Mouse (Mus musculus) left cerebral cortex, postnatal 4 days (tissue): ENCODE measurements around the gene Dennd1a. TPM values are rescaled to one million over a fixed set of nuclear protein-coding genes. Genes with fewer than 3 reads are reported as not detected.
A peak's percentile ranks its signal among the peaks of the same experiment; 100 is the strongest.

ENCODE experiments used
- DNase-seq: peaks from one replicate; pipeline ENCODE4 v3.0.0-alpha.2; 2022
- intact Hi-C: fragments of 180-260 bp; cut with DNase I; formaldehyde crosslinking; loops from one replicate; pipeline ENCODE4 v1.15.1; 2025
- total RNA-seq, 2 experiments: library from RNA; stranded (reverse); gene quantifications; 2 replicates each; pipeline ENCODE4 v1.2.3; 2021

Gene Dennd1a
- total RNA-seq, 2 experiments from 2014 or later: 70.7 to 75.7 TPM

DNA sequence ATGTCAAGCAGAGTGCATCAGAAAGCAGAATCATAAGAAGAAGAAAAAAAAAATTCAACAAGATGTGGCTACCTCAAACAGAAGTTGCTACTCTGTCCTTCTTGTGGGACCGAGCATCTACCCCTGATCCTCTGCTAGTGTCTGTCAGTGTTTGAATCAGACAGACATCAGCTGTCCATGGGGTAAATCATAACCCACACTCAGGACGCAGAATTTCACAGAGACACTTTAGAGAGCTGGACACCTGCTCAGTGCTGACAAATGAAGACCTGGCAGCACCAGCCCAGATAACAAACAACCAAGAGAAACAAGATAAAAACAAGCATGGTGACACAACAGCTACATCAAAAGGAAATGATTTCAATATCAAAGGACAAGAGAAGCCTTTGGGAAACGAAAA lies 222.9 kb downstream of the Dennd1a start:
- no peak for DNase-seq
- intact Hi-C loops: no loop called here

DNA sequence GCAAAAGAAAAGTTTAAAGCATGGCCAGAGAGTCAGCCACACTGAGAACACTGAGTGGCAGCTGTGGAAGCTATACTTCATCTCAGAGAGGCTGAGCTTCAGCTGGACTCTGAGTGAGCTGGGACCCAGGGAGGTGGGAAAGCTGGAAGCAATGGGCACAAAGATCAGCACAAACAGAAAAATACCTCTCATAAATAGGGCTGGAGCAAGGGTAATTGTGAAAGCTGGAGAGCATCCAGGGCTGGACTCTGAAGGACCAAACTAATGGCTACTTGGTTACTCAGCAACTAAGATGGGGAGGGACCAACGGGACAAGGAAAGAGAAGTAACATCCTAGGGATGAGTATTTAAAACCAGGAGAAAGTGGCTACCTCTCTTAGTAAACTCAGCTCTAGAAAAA lies 225.0 kb downstream of the Dennd1a start:
- no peak for DNase-seq
- intact Hi-C loops: no loop called here

DNA sequence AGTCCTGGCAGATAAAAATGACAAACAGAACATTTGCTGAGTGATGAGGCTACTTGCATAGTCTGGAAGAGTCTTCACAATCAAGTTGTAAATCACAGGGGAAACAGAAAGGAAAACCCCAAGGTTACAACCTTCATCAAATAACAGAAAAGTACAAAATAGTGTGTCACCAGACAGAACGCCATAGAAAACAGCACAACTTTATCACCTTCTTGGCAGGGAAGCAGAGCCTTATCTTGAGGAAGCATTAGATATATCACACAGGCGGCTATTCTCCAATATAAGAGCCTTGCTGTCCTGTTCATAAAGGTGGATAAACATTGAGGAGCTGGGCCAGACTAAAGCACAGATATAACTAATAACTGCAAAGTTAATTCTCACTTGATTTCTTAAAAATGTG lies 225.7 kb downstream of the Dennd1a start:
- intact Hi-C loops: no loop called here
- DNase-seq: no peak

DNA sequence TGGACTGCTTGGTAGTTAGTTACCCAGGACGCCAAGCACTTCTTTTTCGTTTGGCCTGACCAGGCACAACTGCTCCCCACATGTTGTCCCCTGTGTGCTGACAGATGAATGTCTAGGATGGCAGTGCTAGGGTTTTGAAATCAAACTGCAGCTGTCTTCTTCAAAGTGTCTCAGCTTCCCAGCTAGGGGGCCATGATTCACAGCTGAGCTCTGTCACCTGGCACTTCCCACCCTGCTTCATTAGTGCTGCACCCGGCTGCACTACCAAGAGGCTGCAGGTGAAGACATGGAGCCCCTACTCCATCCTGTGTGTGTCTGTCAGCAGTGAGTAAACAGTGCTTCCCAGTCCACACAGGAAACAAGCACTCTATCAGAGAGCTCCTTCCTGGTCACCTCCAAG lies 234.8 kb downstream of the Dennd1a start:
- intact Hi-C loops: no loop called here
- DNase-seq: no peak

DNA sequence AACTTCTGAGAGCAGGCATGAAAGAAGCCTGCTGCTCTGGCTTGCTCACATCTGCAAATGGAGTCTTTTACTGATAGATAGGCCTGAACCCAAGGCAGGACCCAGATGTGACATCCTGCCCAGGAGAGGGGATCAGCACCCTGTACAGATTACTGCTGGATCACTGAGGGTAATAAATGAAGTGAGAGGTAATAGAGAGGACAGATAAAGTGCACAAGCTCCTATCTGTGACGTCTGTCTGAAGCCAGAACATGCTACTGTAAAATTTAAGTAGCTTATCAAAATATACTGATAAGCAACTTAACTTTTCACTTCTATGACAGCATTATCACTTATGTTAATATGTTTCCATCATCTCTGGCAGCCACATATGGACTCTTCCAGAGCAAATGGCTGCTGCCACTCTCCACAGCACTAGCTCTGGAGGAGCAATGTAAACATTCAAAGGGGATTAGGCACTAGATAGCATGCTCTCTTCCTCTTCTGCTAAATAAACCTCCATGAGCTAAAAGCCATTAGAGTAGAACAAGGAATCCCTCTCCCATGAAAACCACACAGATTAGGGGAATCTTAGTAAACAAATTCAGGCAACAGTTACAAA lies 235.6 kb downstream of the Dennd1a start:
- intact Hi-C loops: no loop called here
- DNase-seq: no peak

DNA sequence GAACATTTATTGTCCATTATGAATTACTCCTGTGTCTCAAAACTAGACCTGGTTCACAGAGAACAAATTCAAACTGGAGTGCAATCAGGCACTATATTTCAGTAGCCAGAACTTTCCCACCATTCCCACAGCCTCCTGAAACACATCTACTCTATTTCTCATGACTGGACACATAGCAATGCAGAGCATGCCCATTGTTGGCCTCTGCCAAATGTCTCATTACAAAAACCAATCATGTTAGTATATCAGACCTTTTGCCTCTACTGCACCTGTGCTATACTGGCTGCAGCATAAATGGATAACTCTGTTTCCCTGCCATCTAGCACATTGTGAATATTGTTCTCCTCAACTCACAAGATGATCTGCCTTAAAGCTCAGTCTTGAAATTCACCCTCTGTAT lies 238.2 kb downstream of the Dennd1a start:
- no peak for DNase-seq
- intact Hi-C loops: no loop called here

DNA sequence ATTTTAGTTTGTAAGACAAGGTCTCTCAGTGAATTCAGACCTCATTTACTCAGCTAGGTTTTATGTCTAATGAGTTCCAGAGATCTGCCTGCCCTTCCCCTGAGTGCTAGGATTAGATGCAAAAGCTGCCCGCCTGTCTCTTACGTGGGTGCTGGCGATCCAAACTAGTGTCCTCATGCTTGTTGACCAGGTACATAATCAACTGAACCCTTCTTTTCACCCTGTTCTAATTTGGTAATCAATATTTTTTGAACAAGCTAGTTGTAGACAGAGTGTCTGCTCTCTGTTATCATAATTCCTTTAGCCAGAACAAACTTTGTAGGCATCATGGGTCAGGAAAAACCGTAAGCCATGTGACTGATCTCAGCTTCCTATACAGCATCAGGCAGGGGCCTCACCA lies 241.9 kb downstream of the Dennd1a start:
- intact Hi-C loops: no loop called here
- no peak for DNase-seq

DNA sequence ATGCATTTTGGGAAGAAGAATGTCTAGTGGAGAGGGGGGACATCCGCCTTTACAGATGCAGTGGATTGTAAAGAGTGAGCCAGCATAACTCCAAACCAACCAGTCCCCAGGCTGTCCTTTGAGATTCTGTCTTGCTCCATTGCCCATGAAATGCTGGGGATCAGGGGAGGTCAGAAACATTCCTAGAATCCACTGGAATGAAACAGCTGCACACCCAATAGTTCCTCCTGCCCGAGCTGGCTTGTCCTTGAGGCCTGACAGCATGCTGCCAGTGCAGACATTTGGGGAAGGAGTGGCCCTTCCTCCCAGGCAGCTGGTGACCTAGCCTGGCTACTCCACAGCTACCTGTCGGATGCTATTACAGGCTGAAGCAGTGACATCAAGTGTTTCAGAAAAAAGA lies 246.3 kb downstream of the Dennd1a start:
- intact Hi-C loops: no loop called here
- peak; percentile 4 for DNase-seq

DNA sequence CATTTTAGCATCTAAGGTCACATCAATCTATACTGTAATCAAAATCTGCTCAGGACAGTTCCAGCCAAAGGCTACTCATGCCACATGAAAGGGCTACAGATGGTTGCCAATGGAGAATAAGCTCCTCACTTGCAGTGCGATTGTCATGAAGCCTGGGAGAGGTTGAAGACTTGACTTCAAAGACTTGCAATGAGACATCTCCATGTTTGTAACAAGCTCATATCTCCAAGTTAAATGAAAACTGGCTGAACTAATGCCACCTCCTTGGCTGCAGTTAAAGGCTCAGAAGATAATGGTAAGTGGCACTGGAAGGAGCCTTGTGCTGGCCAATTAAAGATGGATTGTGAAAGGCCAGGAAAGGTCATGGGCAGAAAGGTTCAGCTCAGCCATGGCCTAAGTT lies 247.6 kb downstream of the Dennd1a start:
- intact Hi-C loops: no loop called here
- DNase-seq: no peak

DNA sequence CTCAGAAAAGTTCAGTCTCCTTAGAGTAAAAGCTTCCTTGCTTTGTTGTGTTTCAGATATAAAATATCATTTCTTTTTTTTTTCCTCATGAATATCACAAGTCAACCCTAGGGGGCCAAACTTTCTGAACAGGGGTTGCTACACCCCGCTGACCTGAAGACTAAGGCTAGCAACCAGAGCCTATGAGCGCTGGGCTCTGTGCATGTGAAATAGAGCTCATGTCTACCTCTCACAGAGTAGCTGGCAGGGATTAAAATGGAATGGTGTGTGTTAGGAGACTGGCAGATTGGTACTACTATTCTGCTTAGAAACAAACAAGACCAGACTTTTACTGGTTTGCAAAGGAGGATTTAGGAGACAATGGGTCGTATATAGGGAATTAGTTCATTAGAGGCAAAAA lies 258.9 kb downstream of the Dennd1a start:
- no peak for DNase-seq
- intact Hi-C loops: no loop called here

DNA sequence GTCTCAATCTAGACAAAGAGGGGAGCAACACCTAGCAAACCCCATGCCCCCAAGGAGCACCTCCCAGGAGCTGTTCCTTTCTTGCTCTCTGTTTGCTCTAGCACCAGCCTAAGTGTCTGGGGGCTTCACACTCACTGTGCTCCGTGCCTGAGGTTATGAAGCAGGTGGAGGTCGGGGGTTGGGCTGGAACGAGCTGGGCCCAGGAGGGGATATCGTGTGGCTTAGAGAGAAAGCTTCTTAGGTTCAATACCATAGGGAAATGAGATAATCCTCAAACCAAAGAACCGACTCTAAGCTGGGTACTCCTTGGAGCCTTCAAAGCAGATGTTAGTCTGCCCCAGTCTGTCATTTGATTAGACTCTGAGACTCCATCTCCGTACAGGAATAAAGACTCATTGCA lies 261.6 kb downstream of the Dennd1a start:
- no peak for DNase-seq
- intact Hi-C loops: no loop called here

DNA sequence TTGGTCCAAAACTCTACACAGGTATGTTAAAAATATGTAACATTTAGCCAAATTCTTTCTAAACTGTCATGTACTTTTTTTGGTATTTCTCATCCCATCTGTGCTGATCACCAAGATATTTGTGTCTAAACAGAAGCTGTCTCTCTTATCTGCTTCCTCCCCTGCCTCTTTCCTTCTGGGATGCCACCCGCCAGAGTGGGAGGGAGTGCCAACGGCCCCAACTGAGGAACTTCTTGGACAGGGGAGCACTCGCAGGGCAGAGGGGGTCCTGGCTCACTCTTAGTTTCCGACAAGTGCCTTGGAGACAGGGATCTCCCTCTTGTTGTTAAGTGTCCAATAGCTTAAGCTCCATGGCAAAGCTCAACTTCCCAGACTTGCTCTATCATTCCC lies 263.5 kb downstream of the Dennd1a start:
- peak; percentile 13 for DNase-seq
- intact Hi-C loops: no loop called here

DNA sequence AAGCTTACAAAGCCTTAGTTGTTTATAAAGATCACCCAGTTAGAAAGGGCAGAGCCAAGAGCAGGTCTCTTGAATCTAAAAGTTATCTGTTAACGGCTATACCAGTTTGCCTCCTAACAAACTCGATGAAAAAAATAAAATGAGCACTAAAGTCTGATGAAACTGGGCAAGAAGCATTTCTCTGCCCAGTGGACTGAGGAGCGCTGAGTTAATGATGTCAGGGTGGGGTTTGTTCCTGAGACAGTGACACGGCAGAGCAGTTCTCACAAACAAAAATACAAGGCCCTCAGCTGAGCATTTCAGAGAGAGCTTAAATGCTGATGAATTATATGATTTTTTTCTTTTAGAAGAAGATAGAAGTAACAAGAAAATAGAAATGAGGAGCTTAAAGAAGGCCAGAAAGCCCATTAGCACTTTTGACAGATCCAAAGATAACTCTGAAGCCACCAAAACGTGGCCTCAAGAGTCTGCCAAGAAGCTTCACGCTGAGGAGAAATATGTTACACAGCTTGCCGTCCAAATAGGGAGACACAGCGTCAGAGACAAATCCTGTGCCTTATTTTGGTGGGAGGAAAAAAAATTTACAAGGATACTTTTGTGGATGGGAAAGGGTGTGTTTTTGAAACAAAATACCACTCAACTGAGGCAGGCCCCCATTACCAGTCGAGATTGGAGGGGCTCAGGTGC lies 264.0 kb downstream of the Dennd1a start:
- intact Hi-C loops: no loop called here

DNA sequence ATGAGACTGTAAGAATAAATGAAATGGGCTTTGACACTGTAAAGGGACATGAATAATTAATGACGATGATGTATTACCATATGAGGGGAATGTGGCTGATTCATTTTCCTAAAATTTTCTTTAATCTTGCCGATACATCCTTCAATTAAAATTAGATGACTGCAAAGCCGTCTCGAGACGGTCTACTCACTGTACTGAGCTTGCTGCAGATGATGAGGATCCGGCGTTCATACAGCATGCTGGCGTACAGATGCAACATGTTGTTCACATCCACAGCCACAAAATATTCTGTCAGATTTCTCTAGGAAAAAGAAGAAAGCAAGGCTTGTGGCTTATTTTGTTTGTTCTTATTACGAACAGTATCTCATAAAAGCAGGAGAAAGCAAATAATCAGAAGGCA lies 266.0 kb downstream of the Dennd1a start:
- intact Hi-C loops: no loop called here
- DNase-seq: no peak

More for the DNA sequence above, 264.0 kb downstream of the Dennd1a start:
- DNase-seq: peak; percentile 16

DNA sequence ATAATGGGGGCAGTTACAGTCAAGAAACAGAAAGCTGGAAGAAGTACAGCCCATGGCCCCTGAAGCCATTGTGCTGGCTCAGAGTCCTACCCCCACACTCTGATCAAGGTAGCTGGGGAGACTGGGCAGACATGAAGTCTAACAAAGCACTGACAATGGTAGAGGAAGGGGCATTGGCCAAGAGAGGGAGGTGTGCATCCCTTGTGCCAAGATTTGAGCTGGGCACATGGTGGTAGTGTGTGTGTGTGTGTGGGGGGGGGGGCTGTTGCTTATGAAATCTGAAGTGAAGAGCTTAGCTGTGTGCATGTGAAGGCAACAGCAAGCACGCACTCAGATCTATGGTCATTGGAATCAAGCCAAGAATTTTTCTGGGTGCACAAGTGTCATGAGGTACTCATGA lies 272.5 kb downstream of the Dennd1a start:
- intact Hi-C loops: no loop called here
- peak; percentile 7 for DNase-seq

DNA sequence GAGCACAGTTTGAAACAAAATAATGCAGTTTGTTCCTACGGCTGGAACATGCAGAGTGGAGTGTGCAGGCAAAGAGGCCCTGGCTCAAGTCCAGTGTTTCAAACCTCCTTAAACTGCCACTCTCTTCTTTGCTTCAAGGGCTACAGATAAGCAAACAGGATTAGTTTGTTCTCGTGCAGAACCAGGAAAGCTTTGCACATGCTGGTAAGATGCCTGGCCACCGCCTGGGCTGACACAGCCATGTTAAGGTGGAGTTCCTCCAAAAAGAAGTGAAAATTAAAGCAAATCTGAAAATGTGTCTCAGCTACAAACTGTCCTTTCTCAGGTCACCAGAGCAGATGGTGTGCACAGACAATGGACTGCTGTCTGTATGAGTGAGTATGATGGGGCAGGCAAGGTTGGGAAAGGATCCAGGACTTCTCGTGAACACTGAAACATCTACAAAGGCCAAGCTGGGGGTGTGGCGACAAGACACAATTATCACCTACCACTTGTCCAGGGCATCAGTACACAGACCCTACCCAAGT lies 273.3 kb downstream of the Dennd1a start:
- intact Hi-C loops: no loop called here
- DNase-seq: peak; percentile 71

DNA sequence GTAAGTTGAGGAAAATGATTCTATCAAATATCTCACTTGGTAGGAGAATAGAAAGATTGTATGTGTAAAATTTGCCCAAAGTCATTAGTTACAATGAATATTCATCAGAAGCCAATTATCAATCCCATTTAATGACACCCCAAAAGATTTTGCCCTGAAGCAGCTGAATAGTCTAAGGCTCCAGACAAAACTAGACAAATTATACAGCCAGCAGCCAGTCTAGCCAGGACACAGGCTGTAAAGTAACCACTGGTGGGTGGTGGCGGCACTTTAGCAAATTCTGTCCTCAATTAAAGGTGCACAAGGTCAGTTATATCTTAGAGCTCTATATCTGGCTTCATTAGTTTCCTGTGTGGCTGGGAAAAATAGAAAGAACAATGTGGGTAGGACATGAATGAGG lies 280.0 kb downstream of the Dennd1a start:
- intact Hi-C loops: no loop called here

DNA sequence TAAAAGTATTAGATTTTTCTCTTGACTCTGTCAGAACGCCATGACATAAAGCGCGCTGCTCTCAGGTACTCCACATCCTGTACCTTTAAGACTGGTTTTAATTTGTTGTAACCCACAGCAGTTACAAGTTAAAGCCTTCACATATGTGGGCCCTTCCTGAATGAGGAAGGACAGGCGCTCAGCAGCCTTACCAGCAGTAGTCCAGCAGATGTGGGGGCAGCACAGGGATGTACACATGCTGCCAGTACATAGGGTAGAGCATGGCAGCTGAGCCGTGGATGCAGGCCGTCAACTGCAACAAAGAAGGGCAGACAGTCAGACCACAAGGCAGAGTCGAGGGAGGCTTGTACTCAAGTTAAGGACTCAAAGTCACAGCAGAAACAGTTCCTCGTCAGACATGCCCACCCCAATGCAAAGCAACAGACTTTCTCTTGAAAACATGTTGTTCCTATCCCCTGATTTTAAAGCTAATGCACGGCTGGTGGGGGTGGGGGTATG lies 284.0 kb downstream of the Dennd1a start:
- intact Hi-C loops: no loop called here
- no peak for DNase-seq

More for the DNA sequence above, 280.0 kb downstream of the Dennd1a start:
- no peak for DNase-seq

DNA sequence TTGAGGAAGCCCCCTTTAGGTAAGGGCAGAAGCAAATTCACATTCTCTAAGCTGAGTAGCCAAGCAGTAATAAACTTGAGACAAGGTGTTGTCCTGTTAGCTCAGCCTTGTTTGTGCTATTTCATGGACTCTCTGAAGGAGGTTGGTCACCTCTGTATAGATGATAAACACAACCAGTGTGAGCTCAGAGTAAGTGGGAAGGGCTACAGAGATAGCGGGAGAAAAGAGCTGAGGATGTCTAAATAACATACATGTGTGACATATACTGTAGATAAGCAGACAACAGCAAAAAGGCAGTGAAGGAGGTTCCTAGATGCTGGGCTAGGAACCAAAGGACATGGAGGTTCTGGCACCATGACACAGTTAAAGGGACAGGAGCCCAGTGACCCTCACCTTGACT lies 286.2 kb downstream of the Dennd1a start:
- DNase-seq: no peak
- intact Hi-C loops: no loop called here

DNA sequence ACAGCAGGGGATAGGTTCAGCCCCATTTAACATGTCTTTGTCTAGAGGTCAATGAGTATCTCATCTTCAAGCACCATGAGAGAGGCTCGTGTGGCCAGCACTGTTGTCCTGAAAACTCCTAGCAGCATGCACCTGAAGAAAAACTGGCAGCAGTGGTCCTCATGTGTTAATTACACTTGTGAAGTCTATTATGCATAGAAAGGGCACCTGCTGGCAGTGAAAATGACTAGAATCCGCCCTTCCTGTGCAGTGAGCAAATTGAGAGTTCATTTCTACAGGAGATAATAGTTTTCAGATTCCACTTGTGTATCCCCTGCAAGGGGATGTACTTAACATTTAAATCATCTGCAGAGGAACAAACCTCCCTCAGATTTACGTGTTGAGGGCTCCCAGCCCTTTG lies 289.2 kb downstream of the Dennd1a start:
- intact Hi-C loops: no loop called here
- DNase-seq: no peak

DNA sequence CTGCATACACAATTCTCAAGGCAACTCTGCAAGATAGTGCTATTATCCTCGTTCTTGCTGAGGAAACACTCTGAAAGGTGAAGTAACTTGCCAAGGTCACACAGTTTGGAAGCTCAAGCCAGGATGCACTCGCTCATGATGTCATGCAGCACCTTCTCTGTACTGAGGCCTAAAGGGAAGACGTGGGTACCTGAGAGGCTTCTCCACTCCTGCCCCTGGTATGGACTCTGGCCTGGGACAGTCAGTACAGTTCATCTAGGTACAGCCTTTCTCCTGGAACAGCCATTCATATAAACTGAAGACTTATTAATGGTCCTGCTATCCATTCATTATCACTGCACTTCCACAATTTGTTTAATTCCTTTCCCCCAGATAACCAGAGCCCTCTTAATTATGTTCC lies 298.1 kb downstream of the Dennd1a start:
- intact Hi-C loops: loop anchor here (10.0 kb wide), 1 partner anchor 366 kb away; no protein-coding TSS in a partner anchor
- no peak for DNase-seq

DNA sequence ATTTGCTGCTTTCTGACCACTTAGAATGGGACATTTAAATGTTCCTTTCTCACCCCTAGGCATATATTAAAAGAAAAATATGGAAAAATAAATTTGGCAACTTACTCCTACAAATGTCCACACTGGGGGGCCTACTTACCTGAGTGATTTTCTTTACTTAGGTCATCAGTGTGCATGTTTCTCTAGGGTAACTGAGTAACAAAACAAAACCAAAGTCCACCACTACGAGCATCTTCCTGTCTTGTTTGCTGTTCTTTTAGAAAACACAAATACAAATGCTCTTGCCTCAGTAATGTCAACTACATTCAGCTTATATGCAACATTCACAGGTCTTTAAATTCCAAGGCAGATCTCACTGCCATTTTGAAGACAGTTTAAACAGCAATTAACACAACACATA lies 298.9 kb downstream of the Dennd1a start:
- no peak for DNase-seq
- intact Hi-C loops: loop anchor here (10.0 kb wide), 1 partner anchor 366 kb away; no protein-coding TSS in a partner anchor
